Mouse (Mus musculus) c-Kit-negative CD71-positive TER-119-positive erythroid progenitor cells, embryonic 14.5 days (primary cell): ENCODE results near the gene Cdc45.

Experiments used
- DNase-seq: peaks from one replicate; pipeline ENCODE4 v3.0.0-alpha.2; 2013; ENCODE audit warnings: low read depth, low spot score

Gene Cdc45

GRCm38 (mm10) chr16:18788627-18789406 lies 23.0 kb downstream of the Cdc45 start:
- no peak for DNase-seq

- DNase-seq = no peak
Measured at GRCm38 (mm10) chr16:18786652-18787051, 25.1 kb downstream of the Cdc45 start.

GRCm38 (mm10) chr16:18785485-18785884 lies 26.3 kb downstream of the Cdc45 start:
- DNase-seq = no peak

GRCm38 (mm10) chr16:18785025-18785424 lies 26.8 kb downstream of the Cdc45 start:
- no peak for DNase-seq

GRCm38 (mm10) chr16:18781810-18782209 lies 30.0 kb downstream of the Cdc45 start:
- no peak for DNase-seq

- DNase-seq = no peak
Measured at GRCm38 (mm10) chr16:18778461-18778860, 33.3 kb downstream of the Cdc45 start.

- no peak for DNase-seq
Measured at GRCm38 (mm10) chr16:18777101-18778080, 34.4 kb downstream of the Cdc45 start.

- no peak for DNase-seq
Measured at GRCm38 (mm10) chr16:18776556-18777100, 35.2 kb downstream of the Cdc45 start, which contains the start of gene Cldn5. Gene Cldn5, plus strand, starts transcription at chr16:18776847.

GRCm38 (mm10) chr16:18775621-18776555 lies 35.9 kb downstream of the Cdc45 start:
- no peak for DNase-seq

GRCm38 (mm10) chr16:18773936-18774335 lies 37.9 kb downstream of the Cdc45 start:
- no peak for DNase-seq

GRCm38 (mm10) chr16:18769501-18769900 lies 42.3 kb downstream of the Cdc45 start:
- no peak for DNase-seq

- DNase-seq = no peak
Measured at GRCm38 (mm10) chr16:18766390-18766789, 45.4 kb downstream of the Cdc45 start.

GRCm38 (mm10) chr16:18762960-18763359 lies 48.8 kb downstream of the Cdc45 start:
- no peak for DNase-seq

- DNase-seq = no peak
Measured at GRCm38 (mm10) chr16:18761734-18762133, 50.1 kb downstream of the Cdc45 start.

GRCm38 (mm10) chr16:18751885-18752499 lies 59.8 kb downstream of the Cdc45 start:
- no peak for DNase-seq

GRCm38 (mm10) chr16:18751101-18751500 lies 60.7 kb downstream of the Cdc45 start:
- DNase-seq = no peak

GRCm38 (mm10) chr16:18746268-18747122 lies 65.3 kb downstream of the Cdc45 start:
- no peak for DNase-seq

- no peak for DNase-seq
Measured at GRCm38 (mm10) chr16:18738303-18738702, 73.5 kb downstream of the Cdc45 start.

- DNase-seq = no peak
Measured at GRCm38 (mm10) chr16:18733100-18733956, 78.5 kb downstream of the Cdc45 start.
